Mouse (Mus musculus): ENCODE data around the gene Ism1.

Gene Ism1

DNA sequence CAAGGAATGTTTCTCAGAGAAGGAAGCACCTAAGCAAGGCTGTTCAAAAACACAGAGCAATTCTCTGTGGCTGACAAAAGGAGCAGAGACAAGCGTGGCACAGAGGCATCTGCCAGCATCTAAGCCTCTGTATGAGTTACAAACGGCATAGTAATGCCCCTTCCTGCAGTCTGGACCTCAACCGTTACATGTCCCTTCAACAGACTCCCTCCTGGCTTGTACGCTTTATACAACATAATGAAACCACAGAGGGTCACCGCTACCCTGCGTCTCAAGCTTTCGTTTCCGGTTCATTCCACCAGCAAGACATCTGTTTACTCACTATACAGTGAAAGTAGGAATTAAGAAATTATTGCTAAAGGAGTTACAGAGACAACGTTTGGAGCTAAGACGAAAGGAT, 34.1 kb downstream of the Ism1 start:
- in situ Hi-C loops (cut with MboI; ENCODE audit: low sequenced_read_pairs): no loop called here

DNA sequence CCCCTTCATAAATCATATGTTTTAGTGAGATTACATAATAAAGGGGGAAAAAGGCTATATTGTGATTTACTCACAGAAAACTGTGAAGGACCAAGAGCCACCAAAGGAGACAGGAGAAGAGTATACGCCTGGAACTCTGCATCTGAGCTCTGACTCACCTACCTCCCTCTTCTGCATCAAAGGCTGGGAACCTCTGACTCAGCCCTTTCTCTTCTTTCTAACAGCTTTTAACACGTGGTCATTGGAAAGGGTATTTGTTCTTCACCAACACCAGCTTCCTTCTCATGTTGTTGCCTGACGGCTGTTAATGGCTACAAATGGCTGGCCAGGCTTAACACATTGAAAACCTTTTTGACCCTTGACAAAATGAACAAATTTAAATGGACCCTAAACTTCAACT, 36.2 kb downstream of the Ism1 start:
- in situ Hi-C loops (cut with MboI; ENCODE audit: low sequenced_read_pairs): no loop called here

DNA sequence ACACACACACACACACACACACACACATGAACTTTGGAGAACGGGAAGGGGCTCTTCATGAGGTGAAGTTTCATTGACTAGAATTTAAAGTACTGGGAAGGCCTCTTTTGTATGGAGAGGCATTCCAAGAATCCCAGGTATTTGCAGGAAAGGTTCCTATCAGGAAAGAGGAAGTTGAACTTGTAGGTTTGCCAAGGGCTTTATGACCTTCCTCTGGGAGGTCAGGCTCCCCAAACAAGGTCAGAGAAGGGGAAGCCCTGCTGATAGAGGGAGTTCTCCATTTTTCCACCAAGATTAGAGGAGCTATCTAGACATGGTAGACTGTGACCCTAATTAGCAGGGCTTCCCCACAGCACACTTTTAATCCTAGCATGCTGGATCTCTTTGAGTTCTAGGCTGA, 39.8 kb downstream of the Ism1 start:
- in situ Hi-C loops (cut with MboI; ENCODE audit: low sequenced_read_pairs): no loop called here

DNA sequence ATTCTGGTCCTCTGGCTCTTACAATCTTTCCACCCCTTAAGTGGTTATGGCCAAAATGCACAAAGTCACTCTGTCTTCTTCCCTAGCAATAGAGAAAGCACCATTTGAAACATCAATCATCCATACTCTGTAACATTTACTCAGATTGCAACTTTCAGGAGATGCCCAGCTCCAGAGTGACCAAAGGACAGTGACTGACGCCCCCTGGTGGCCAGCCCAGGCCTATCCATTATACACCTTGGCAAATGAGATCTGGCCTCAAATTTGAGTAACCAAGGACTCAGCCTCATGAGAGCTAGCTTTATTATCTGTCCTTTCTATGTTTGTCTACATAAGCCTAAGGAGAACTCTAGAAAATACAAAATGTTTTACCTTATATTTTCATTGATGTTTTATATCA, 44.7 kb downstream of the Ism1 start:
- in situ Hi-C loops (cut with MboI; ENCODE audit: low sequenced_read_pairs): no loop called here

DNA sequence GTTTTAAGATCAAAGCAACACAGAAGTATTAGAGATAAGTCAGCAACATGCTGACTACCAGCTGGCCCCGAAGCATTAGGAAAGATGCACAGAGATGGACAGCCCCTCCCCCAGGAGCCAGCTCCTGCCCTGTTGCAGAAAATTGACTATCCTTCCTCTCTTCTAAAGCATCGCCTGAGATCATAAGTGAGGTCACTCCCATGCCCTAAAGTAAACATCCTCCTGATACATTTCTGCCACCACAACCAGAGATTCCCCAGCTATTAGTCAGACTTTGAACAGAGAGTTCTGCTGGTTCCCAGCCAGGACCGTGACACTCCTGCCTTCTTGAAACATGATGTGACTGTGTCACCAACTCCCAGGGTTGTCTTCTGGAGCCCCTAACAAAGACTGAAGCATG, 45.3 kb downstream of the Ism1 start:
- in situ Hi-C loops (cut with MboI; ENCODE audit: low sequenced_read_pairs): no loop called here

DNA sequence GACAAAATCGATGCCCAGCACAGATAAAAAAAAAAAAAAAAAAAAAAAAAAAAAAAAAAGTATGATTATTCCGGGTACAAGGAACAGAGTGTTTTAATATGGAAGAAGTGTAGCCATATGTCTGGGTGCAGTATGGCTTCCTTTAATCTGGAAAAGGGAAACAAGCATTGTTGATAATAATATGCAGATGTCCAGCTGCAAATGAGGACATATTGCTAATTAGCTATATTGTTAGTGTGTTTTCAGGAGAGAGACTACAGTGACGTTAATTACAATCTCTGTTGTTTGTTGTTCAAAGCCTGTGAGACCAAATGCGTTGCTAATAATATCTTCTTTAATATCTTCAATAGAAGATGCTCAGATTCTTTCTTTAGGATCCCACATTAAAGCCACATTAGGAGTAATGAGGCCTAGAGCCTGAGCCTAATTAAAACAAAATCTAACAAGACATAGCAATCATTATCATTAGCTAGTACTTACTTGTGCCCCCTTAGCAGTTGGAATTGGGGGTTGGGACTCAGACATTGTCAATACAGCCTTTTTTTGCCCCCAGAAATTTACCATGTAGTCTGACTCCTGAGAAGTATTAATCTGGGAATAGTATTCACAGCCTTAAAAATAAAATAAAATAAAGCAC, 46.3 kb downstream of the Ism1 start:
- in situ Hi-C loops (cut with MboI; ENCODE audit: low sequenced_read_pairs): no loop called here

DNA sequence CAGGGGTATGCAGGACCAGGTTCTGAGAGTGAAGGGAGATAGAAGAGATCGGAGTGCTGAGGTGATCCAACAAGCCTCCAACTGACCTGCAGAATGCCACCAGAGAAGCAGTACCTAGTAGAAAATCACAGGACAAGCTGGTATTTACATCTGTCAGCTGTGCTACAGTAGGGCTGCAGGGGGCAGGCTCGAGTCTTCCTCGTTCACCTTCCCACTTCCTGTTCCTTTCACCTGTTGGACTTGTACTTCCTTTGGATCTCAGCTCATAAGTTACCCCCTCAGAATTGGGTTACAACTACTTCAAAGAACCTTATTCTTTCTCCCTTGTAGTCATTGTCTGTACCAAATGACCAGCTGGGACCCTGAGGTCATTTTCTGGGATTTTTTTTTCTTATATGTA, 47.4 kb downstream of the Ism1 start:
- in situ Hi-C loops (cut with MboI; ENCODE audit: low sequenced_read_pairs): no loop called here

DNA sequence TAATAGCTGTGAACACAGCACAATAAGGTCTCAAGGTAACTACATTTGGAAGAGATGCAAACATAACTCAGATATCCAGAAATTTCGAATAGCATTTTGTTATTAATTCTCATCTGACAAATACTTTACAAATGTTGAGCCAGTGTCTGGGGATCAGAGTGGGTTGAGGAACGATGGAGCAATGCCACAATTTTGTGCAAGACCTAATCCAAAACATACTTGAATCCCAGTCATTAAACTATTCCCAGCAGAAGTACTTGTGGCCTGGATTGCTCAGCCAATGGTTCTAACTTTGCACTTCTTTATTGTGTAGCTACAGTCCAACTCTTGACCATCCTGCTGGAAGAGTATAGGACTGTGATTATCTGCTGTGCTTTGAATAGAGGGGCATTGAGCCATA, 50.1 kb downstream of the Ism1 start:
- in situ Hi-C loops (cut with MboI; ENCODE audit: low sequenced_read_pairs): no loop called here

DNA sequence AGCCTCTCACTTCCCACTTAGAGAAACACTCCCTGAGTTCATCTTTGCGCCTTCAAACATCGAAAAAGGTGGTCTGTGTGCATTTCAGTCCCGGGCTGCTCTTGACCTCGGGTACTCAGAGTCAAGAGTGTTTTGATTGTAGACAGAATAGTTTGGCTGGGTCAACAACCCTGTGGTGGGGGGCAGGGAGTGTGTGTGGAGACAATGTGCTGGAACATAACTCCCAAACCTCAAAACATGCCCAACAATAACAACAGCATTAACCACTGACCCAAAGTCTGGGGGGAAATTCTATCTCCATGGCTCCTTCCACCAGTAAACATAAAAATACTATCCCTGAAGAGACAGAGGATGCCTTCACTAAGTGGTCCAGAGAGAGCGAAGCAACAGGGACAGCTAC, 51.4 kb downstream of the Ism1 start:
- in situ Hi-C loops (cut with MboI; ENCODE audit: low sequenced_read_pairs): no loop called here

DNA sequence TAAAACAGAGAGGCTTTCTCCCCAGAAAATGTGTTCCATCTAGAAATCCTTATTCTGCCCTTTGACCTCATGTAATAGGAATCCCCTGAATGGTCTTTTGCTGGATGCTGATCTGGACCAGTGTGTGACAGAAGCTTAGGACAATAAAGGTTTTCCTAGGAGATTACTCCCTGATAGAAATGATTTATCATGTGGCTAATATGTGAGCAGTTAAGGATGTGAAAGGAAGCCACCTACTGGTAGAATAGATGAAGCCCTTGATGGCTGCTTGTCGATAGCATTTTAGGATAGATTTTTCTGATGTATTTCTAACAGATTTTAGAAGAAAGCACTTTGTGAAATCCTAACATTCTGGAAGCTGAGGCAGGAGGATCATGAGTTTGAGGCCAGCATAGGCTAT, 64.4 kb downstream of the Ism1 start:
- in situ Hi-C loops (cut with MboI; ENCODE audit: low sequenced_read_pairs): no loop called here

DNA sequence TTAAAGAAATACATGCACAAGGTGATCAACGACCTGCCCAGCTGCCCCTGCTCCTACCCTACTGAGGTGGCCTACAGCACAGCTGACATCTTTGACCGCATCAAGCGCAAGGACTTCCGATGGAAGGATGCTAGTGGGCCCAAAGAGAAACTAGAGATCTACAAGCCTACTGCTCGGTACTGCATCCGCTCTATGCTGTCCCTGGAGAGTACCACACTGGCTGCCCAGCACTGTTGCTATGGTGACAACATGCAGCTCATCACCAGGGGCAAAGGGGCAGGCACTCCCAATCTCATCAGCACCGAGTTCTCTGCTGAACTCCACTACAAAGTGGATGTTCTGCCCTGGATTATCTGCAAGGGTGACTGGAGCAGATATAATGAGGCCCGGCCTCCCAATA, 79.0 kb downstream of the Ism1 start:
- in situ Hi-C loops (cut with MboI; ENCODE audit: low sequenced_read_pairs): no loop called here

DNA sequence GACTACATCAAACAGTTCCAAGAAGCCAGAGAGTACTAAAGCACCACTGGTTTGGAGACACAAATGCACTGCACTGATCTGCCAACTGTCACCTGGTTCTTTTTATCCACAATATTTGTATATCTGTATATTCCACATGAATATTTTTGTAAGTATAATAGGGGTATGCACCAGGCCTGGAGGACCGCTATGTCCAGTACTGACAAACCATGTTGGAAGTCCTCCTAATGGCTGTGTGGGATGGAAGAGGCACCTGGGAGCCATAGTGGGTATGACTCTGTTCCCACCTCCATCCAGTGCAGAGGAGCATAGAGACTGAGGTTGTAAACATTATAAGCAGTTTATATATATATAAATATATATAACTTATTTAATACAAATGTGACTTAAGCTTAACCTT, 79.5 kb downstream of the Ism1 start:
- in situ Hi-C loops (cut with MboI; ENCODE audit: low sequenced_read_pairs): no loop called here

DNA sequence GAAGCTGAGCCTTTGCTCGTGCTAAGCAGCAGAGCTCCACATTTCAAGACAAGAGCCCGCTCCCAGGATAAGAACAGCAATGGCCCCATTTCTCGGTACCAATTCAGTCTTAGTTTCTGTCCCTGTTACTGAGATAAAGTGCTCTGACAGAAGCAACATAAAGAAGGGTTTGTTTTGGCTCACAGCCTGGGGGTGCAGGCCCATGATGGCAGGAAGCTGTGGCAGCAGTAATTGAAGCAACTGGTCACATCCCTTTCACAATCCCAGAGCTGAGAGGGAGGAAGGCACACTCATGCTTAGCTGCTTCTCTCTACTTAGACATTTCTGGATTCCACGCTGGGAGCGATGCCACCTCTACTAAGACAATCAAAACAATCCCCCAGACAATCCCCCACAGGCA, 86.4 kb downstream of the Ism1 start:
- in situ Hi-C loops (cut with MboI; ENCODE audit: low sequenced_read_pairs): no loop called here

DNA sequence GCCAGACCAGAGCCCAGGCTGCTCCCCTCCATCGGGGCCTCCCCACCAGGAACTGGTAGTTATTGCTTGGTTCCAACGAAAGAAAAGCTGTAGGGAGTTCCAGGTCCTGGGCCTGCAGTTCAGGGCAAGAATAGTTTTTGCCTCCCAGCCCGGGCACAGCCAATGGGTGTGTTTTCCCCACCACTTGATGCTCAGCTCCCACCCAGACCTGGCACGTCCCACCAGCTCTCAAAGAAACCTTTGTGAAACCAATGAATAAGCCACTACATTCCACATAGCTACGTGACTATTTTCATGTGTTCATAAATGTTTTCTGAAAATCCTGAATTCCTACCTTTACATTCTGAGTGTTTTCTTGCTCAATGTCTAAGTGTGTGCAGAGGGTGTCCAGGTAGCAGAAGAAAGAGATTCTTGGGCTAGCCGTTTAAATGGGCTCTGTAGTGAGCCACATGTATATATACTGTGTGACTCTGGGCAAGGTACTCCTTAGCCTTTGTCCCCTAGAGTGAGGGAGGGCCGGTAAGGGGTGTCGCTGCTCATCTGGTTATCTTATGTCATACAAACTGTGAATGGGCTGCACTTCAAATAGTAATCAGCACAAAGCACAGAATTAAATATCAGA, 97.1 kb downstream of the Ism1 start:
- in situ Hi-C loops (cut with MboI; ENCODE audit: low sequenced_read_pairs): loop anchor here (25.0 kb wide), 1 partner anchor 187 kb away; no protein-coding TSS in a partner anchor

DNA sequence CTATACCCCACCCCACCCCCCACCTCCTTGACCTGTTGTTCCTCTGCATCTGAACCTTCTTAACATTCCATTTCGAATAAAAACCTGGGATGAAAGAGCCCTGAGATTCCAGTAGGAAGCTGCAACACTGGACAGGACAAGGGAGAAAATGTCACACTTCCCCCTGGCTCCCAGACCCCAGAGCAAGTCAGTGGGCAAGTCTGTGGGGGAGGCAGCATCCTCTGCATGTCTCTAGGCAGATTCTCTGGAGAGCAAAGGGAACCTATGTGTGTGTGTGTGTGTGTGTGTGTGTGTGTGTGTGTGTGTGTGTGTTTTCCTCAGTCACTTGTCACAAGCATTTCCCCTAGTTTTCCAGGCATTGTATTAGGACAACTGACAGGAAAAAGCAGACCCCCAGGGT, 98.7 kb downstream of the Ism1 start:
- in situ Hi-C loops (cut with MboI; ENCODE audit: low sequenced_read_pairs): loop anchor here (25.0 kb wide), 1 partner anchor 186 kb away; no protein-coding TSS in a partner anchor

DNA sequence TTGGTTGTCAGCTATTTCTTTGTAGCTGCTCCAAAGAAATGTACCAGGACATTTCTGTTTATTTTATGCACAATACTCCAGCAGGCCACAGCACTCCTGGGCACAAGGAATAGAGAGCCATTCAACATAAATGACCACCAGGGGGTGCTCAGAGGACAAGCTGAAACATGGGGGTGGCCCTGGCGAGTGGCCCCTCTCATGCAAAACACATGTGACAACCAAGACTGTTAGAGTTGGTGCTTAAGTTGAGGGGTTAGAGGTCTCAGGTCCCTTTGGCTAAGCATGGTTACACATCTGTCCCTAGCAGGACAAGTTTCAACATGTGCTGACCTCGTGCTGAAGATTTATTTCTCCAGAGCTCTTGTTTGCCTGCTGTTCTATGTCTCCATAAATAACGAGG, 100.3 kb downstream of the Ism1 start:
- in situ Hi-C loops (cut with MboI; ENCODE audit: low sequenced_read_pairs): loop anchor here (25.0 kb wide), 1 partner anchor 184 kb away; no protein-coding TSS in a partner anchor

DNA sequence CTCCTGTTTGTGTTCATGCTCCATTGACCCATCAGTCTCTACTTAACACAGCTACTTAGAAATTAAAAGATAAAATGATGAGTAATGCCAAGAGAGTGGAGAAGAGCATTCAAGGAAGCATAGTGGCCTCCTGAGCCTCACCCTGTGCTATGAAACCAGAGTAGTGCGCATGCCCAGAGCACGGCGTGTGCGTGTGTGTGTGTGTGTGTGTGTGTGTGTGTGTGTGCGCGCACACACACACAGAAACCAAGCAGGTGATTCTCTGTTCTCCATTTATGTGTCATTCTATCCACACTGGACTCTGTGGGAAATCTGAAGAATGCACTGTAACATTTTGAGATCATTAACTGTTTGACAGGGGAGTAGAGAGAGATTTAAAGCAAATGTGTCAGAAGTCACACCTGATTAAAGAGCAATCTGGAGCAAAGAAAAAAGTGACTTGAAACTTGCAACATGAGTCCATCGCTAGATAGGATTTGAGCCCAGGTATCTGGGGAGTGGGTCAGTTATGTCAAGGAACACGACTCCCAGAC, 105.4 kb downstream of the Ism1 start:
- in situ Hi-C loops (cut with MboI; ENCODE audit: low sequenced_read_pairs): loop anchor here (25.0 kb wide), 1 partner anchor 179 kb away; no protein-coding TSS in a partner anchor

DNA sequence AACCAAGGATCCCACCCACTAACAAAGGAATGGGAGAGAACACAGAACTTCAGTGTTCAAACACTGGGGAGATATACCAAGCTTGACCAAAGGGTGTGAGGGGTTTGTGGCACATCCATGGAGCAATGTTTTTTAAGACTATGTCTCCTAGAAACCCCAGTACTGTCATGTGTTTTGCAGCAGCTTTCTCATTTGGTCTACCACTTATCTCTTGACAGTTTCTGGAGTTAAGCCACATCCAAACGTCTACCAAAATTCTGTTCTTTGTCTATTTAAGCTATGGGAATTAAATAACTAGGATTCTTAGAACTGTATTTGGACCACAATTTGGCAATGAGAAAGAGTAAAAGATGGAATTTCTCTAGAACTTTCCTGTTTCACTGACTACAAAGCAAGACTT, 106.5 kb downstream of the Ism1 start:
- in situ Hi-C loops (cut with MboI; ENCODE audit: low sequenced_read_pairs): loop anchor here (25.0 kb wide), 1 partner anchor 178 kb away; no protein-coding TSS in a partner anchor

DNA sequence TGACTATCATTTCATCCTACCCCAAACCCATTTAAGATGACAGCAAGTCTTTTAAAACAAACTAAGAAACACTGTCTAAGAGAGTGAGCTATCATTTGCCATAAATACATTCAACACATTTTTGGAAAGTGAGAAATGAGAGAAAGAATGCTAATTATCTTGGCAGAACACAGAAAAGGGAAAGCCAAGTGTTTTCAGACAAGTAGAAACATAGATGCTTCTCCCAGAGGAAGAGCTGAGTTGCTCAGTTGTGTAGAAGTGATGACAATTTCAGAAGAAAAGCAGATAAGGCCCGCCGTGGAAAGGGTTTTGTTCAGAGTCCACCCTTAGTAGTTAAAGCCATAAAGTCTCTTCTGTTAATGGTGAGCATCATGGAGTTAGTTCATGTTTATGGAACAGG, 107.0 kb downstream of the Ism1 start:
- in situ Hi-C loops (cut with MboI; ENCODE audit: low sequenced_read_pairs): loop anchor here (25.0 kb wide), 1 partner anchor 177 kb away; no protein-coding TSS in a partner anchor

DNA sequence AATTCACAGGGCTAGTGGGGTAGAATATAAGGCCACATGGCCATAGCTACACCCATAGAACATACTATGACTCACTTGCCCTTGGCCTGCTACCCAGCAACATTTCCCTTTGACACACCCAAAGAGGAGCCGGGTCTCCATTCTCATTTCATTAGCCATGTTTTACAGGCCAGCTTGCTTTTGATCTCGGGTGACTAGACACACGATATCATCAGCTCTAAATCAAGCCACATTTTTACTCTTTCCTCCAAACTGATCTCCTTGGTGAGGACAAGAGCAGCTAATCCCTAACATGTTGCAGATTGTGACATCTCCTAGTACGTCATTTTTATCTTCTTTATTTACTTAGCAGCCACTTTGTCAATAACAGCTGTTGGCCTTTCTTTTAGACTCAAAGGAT, 110.7 kb downstream of the Ism1 start:
- in situ Hi-C loops (cut with MboI; ENCODE audit: low sequenced_read_pairs): loop anchor here (25.0 kb wide), 1 partner anchor 174 kb away; no protein-coding TSS in a partner anchor

DNA sequence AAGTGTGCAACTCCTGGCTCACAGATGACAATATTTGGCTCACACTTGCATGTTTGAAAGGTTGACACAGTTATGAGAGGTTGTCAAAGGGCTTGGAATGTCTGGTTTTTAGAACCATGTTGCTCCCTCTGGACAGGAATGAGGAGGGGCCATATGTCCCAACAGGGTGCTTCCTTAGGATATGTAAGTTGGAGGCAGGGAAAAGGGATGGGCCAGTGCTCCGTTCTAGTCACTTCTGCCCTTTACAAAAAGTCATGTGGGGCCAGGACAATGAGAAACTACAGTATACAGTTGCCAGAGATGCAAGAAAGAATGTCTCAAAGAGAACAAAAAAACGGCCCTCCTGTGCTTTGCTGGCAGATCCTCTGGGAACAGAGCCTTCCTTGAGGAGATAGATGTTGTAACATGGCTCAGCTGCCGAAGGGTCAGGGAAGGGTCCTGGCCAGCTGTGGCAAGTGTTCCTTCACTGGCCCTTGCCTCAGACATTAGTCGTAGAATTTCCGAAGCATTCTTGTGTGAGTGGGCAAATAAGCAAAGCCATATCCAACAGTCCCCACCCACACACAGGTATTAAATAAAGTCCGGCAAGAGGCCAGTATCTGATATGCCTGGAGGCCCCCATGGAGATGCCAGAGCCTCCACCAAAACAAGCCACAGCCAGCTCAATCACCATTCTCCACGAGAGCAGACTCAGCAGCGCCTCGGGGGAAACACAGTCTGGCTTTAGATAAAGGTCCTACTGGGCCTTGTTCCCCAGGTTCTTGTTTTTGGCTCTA, 114.6 kb downstream of the Ism1 start:
- in situ Hi-C loops (cut with MboI; ENCODE audit: low sequenced_read_pairs): loop anchor here (25.0 kb wide), 1 partner anchor 170 kb away; no protein-coding TSS in a partner anchor

Data from CH12F3 (cell line).